Mouse (Mus musculus) heart, postnatal 25 days (tissue): Measurements from ENCODE around the gene Lrrc51. TPM values are rescaled to one million over a fixed set of nuclear protein-coding genes. Genes with fewer than 3 reads are reported as not detected.

Source experiments
- DNase-seq: peaks from one replicate; pipeline ENCODE4 v3.0.0; 2022; ENCODE audit warnings: low spot score
- intact Hi-C: fragments of 180-260 bp; cut with DNase I; formaldehyde crosslinking; loops from one replicate; pipeline ENCODE4 v1.15.1; 2025
- total RNA-seq, 2 experiments: library from RNA; stranded (reverse); gene quantifications; 2 replicates each; pipeline ENCODE4 v1.2.3; 2021

Lrrc51 gene
- total RNA-seq, result 1 to 10 TPM; 3.3 to 4.1 TPM

DNA sequence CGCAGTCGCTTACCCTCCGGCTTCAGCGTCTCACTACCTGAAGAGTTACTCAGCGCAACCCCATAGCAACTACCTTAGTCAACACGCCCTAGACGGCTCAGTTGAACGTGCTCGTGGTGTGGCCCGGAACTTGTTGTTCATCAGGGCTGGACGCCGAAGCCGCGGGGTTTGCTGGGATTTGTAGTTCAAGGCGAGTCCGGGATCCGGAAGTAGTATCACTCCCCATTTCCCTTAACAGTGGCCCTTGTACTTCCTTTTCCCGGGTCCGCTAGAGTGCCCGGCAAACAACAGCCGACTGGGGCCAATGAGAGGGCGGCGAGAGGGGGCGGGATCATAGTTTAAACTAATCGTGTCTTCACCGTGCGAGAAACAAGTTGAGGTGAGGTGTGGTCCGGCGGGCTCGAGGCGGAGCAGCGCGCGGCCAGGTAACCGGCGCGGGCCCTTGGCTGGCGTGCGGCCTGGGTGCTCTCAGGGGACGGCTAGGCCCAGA lies at the start of gene Lrrc51, which contains the start of gene Numa1:
Gene Lrrc51, minus strand, starts transcription at position 145 of the 490 bp plus-strand sequence.
Gene Numa1, plus strand, starts transcription at position 361 of the 490 bp plus-strand sequence.
- intact Hi-C loops, result loop anchor here (5.0 kb wide), 3 partner anchors 34 to 129 kb away; no protein-coding TSS in a partner anchor
- DNase-seq, result peak; percentile 94

DNA sequence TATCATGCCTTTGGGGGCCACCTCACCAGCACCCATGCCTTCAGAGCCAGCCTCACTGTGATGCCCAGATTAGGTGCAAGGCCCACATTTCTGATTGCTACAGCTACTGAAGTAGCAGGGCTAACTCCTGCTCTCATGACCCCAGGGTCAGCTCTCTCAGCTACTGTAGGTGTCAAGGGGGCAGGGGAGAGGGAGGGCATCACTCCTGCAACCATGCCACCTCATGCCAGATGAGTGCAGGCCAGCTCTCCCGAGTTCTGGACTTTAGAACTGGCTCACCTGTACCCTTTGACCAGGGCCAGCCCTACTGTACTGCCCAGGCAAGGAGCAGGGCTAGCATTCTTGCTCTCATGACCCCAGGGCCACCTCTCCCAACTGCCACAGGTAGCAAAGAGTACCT lies 49.0 kb upstream of the Lrrc51 start:
- intact Hi-C loops, result no loop called here
- no peak for DNase-seq

GRCm38 (mm10) chr7:101974505-101974904 lies 40.8 kb upstream of the Lrrc51 start:
- intact Hi-C loops, result no loop called here

DNA sequence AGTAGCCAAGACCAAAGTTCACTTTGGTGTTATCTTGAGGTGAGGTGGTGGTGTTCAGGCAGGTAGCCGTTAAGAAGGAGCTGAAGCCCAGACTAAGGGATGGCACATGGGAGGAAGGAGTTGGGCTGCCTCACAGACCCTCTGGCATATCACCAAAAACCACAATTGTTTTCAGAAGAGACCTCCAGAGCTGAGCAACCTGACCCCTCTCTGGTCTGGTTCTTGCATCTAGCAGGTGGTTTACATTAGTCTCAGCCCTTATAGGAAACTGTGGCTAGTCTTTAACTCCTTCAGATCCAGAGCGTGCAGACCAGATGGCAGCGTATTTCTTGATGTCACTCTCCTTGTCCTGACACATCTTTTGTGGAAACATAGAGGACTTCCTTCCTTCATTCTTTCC lies 40.0 kb upstream of the Lrrc51 start:
- intact Hi-C loops, result loop anchor here (2.0 kb wide), 1 partner anchor 15 kb away; no protein-coding TSS in a partner anchor

More at GRCm38 (mm10) chr7:101974505-101974904, 40.8 kb upstream of the Lrrc51 start:
- peak; percentile 52 for DNase-seq

GRCm38 (mm10) chr7:101971721-101972120 lies 38.0 kb upstream of the Lrrc51 start:
- DNase-seq, result no peak
- intact Hi-C loops, result loop anchor here (2.0 kb wide), 1 partner anchor 17 kb away; no protein-coding TSS in a partner anchor

More for the DNA sequence above, 40.0 kb upstream of the Lrrc51 start:
- no peak for DNase-seq

DNA sequence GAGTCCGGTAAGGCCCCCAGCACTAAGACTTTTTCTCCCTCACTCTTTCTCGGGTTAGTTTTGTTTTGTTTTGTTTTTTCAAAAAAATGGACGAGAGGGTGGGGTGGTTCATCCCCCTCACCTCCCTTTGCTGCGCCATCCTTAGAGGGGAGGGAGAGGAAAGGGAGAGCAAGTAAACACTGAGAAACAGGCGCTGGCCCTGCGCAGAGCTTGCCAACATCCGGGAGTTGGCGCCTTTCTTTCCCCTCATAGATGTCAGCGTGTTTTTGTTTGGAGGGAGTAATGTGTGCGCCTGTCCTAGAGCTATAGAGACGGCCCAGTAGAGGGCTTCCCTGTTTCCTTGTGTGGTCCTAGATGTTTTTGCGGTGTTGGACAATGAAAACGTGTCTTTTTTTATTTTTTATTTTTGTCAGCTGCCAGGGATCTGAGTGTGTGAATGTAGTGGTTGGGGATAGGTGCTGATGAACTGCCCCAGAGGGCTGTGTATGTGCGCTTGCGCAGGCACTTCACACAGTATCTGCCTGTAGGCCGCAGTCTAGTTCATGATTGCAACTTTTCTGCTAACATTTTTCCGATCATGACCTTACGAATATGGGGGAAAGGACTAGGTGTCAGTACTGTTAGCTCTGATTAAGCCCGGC lies 37.2 kb upstream of the Lrrc51 start:
- intact Hi-C loops, result no loop called here
- peak; percentile 76 for DNase-seq

- peak; percentile 78 for DNase-seq
- intact Hi-C loops, result no loop called here
These were observed 36.7 kb upstream of the Lrrc51 start for GRCm38 (mm10) chr7:101970429-101970775.

GRCm38 (mm10) chr7:101969694-101970428 lies 36.2 kb upstream of the Lrrc51 start:
- intact Hi-C loops, result loop anchor here (5.0 kb wide), 2 partner anchors 38 to 53 kb away; partner anchors contain the start of genes Lrrc51 and Numa1
- peak; percentile 74 for DNase-seq

- DNase-seq, result no peak
- intact Hi-C loops, result loop anchor here (5.0 kb wide), 2 partner anchors 36 to 51 kb away; partner anchors contain the start of genes Lrrc51 and Numa1
These were observed 35.1 kb upstream of the Lrrc51 start for GRCm38 (mm10) chr7:101968751-101969150.

DNA sequence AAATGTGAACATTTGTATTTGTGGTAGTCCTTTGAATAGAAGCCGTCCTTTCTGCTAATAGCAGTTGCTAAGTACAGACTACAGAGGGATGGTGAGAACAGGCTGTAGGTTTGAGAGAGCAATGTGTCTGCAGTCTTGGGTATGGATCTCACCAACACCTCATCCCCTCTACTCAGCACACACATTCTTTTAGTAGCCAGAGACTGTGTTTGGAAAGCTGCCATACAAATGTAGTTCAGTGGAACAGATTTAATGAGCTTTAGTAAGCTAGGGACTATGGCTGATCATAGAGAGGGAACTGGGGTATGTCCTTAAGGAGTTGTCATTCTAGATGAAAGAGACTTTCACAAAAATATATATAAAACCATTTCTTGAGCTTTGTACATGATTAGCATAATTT lies 33.6 kb upstream of the Lrrc51 start:
- DNase-seq, result no peak
- intact Hi-C loops, result loop anchor here (5.0 kb wide), 2 partner anchors 35 to 50 kb away; partner anchors contain the start of genes Lrrc51 and Numa1

- intact Hi-C loops, result loop anchor here (5.0 kb wide), 2 partner anchors 33 to 48 kb away; partner anchors contain the start of genes Lrrc51 and Numa1
- DNase-seq, result no peak
These were observed 31.9 kb upstream of the Lrrc51 start for GRCm38 (mm10) chr7:101965606-101966005.

DNA sequence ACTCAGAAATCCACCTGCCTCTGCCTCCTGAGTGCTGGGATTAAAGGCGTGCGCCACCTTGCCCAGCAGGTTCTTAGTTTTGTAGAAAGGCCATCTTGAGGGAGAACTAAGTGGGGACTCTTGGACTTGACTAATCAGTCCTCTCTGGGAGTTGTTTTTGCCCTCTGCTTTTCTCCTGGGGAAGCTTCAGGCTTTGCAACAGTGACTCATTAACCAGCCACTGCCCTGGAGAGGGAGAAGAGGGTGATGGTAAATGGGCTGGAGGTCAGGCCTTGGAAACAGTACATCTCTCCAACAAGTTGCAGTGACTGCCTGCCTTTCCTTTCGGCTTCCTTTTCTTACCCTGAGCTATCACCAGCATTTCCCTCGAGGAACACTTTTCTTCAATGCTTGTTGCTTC lies 30.9 kb upstream of the Lrrc51 start:
- intact Hi-C loops, result no loop called here
- DNase-seq, result no peak

GRCm38 (mm10) chr7:101963621-101964020 lies 29.9 kb upstream of the Lrrc51 start:
- DNase-seq, result no peak
- intact Hi-C loops, result no loop called here

- intact Hi-C loops, result no loop called here
- DNase-seq, result no peak
These were observed 29.1 kb upstream of the Lrrc51 start for GRCm38 (mm10) chr7:101962829-101963228.

DNA sequence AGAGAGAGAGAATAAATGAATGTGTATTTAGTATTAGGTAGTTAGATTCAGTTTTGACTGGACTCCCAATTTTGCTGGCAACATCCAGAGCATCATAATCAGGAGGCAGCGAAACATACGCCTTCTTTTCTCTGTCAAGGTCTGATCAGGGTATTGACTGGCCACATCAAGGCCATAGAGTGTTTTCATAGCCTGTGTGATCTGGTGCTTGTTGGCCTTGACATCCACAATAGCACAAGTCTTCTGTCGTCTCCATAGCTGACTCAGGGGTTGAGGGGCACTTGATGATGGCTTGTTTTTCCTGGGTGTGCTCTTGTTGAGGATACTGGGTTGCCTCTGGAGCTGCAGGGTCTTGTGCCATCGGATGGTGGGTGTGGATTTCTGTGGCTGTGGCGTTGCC lies 23.2 kb upstream of the Lrrc51 start:
- intact Hi-C loops, result no loop called here
- DNase-seq, result no peak

- intact Hi-C loops, result no loop called here
- no peak for DNase-seq
These were observed 22.8 kb upstream of the Lrrc51 start for GRCm38 (mm10) chr7:101956481-101956880.

DNA sequence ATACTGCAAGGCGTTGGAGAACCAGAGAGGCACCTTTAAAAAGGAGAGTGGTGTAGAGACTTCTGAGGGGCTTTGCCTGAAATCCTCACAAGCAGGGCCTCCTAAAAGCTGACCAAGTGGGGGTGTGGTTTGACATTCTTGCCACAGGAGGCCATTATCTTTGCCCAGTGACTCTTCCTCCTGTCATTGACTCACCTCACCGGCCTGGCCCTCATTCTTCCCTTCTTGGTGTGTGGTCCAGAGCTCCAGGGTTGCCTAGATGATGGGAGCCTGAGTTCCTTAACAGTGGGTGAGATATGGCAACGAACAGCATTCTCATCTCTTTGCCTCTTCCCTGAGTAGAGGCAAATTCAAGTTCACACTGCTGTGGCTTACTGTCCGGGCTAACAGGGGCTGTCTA lies 22.2 kb upstream of the Lrrc51 start:
- DNase-seq, result no peak
- intact Hi-C loops, result no loop called here

GRCm38 (mm10) chr7:101955276-101955675 lies 21.6 kb upstream of the Lrrc51 start:
- DNase-seq, result no peak
- intact Hi-C loops, result no loop called here

- intact Hi-C loops, result no loop called here
- DNase-seq, result no peak
These were observed 20.5 kb upstream of the Lrrc51 start for GRCm38 (mm10) chr7:101954163-101954562.

DNA sequence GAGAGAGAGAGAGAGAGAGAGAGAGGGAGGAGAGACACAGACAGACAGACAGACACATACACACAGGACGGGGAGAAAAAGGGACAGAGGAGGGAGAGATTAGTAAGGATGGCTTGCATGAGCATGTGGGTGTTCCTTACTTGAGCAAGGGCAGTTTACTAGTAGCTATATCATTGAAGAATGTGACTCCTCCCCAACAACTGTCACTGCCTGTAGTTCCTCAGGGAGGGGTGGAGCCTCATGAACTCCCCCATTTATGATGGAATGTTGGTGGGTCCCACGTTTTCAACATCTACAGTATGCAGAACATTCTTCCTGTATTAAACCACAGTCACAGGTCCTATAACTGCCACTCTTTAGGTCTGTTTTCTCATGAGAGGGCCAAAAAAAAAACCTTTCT lies 18.4 kb upstream of the Lrrc51 start:
- intact Hi-C loops, result no loop called here
- no peak for DNase-seq

DNA sequence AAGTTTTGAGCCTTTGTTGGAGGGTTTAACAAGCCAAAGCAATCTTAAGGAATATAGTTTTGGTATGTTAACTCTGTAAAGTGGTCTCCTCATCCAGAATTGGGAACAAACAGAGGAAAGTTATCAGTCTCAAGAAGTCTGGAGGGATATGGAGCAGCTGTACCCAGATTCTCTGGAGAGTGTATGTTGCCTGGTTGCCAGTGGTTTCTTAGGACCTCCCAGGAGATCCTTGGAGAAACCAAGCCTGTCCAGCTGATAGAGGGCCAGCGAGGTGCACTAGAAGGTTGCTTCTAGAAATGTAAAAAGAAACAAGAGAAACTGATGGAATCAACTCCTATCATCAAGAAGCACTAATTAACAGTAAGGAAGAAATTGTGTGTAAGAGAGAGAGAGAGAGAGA lies 18.0 kb upstream of the Lrrc51 start:
- intact Hi-C loops, result no loop called here
- no peak for DNase-seq
